Mouse (Mus musculus) liver, embryonic 14.5 days (tissue): ENCODE results near the gene Nr1h2. TPM values are rescaled to one million over a fixed set of nuclear protein-coding genes. Genes with fewer than 3 reads are reported as not detected.

Experiments
- ATAC-seq: fragments of 200-750 bp; cut with Nextera tagmentation; 2 replicates; pipeline ENCODE4 v1.8.0; 2017; ENCODE audit warnings: moderate number of reproducible peaks, mild to moderate bottlenecking, moderate library complexity; ENCODE audit not compliant: insufficient read depth
- DNase-seq, 3 experiments: peaks; one replicate each; pipeline ENCODE4 v3.0.0-alpha.2; 2012 to 2013; ENCODE audit warnings: low read depth in 3 of 3, low spot score in 3 of 3
- H3K27ac ChIP-seq: fragments of 300-500 bp; sonication (generic); 2 replicates; pipeline ENCODE4 v1.5.1; 2014; ENCODE audit warnings: moderate library complexity, mild to moderate bottlenecking, control low read depth, inconsistent platforms
- H3K27me3 ChIP-seq: fragments of 300-500 bp; sonication (generic); 2 replicates; pipeline ENCODE4 v1.6.1; 2014; ENCODE audit warnings: mild to moderate bottlenecking, low read length, moderate library complexity; ENCODE audit not compliant: control insufficient read depth, insufficient read depth
- H3K36me3 ChIP-seq: fragments of 300-500 bp; sonication (generic); replicated peaks from 2 replicates; pipeline ENCODE4 v1.6.1; 2014; ENCODE audit warnings: low read depth; ENCODE audit not compliant: control insufficient read depth, insufficient read depth
- H3K4me1 ChIP-seq, 2 experiments: fragments of 200-500 bp in 1 of 2; fragments of 300-500 bp in 1 of 2; sonication (generic) in 1 of 2; replicated peaks; 2 replicates each; pipeline ENCODE4 v1.6.1; 2012 to 2014; ENCODE audit warnings: antibody characterized with exemption in 1 of 2, inconsistent platforms in 1 of 2, low read length in 1 of 2; ENCODE audit not compliant: control insufficient read depth in 2 of 2, insufficient read depth in 2 of 2
- H3K4me2 ChIP-seq: fragments of 300-500 bp; sonication (generic); 2 replicates; pipeline ENCODE4 v1.6.1; 2014; ENCODE audit warnings: low read depth, mild to moderate bottlenecking, control low read depth, moderate library complexity
- H3K4me3 ChIP-seq, 2 experiments: fragments of 200-500 bp in 1 of 2; fragments of 300-500 bp in 1 of 2; sonication (generic) in 1 of 2; 2 replicates each; pipeline ENCODE4 v1.5.1; 2012 to 2014; ENCODE audit warnings: low read depth in 2 of 2, low read length in 2 of 2, mild to moderate bottlenecking in 2 of 2, control low read depth in 1 of 2, inconsistent platforms in 1 of 2, moderate library complexity in 1 of 2; ENCODE audit not compliant: insufficient read depth in 1 of 2
- H3K9ac ChIP-seq: fragments of 300-500 bp; sonication (generic); replicated peaks from 2 replicates; pipeline ENCODE4 v1.6.1; 2014; ENCODE audit warnings: mild to moderate bottlenecking, control low read depth, moderate library complexity
- H3K9me3 ChIP-seq: fragments of 300-500 bp; sonication (generic); 2 replicates; pipeline ENCODE4 v1.6.1; 2016; ENCODE audit warnings: low read length, mixed read lengths; ENCODE audit not compliant: control insufficient read depth
- CTCF ChIP-seq: IDR thresholded peaks from 2 replicates; pipeline ENCODE4 v1.5.1; 2016; ENCODE audit warnings: antibody characterized with exemption, low read depth, control low read depth
- EP300 ChIP-seq: IDR thresholded peaks from 2 replicates; pipeline ENCODE4 v1.6.1; 2016; ENCODE audit warnings: antibody characterized with exemption, low read depth
- WGBS: fragments of 180-500 bp; shearing (Covaris S2); extraction: QIAGEN DNeasy Blood & Tissue Kit; methylation state at CpG from one replicate; pipeline ENCODE4 v1.1.7; 2014; ENCODE audit not compliant: insufficient replicate concordance; 5-methylcytosine and 5-hydroxymethylcytosine counted together
- polyA plus RNA-seq, 2 experiments: library from polyadenylated mRNA; depleted of rRNA in 1 of 2; stranded (reverse) in 1 of 2; unstranded in 1 of 2; fragments of >200 nt; fragmentation: Nextera tagmentation in 1 of 2; extraction: Ambion mirVana in 1 of 2; gene quantifications; 2 replicates each; pipeline versions ENCODE4 v1.2.1 to v1.2.3; 2012 to 2014

Gene Nr1h2
- polyA plus RNA-seq, 2 experiments, result 30.8 to 38.1 TPM

DNA sequence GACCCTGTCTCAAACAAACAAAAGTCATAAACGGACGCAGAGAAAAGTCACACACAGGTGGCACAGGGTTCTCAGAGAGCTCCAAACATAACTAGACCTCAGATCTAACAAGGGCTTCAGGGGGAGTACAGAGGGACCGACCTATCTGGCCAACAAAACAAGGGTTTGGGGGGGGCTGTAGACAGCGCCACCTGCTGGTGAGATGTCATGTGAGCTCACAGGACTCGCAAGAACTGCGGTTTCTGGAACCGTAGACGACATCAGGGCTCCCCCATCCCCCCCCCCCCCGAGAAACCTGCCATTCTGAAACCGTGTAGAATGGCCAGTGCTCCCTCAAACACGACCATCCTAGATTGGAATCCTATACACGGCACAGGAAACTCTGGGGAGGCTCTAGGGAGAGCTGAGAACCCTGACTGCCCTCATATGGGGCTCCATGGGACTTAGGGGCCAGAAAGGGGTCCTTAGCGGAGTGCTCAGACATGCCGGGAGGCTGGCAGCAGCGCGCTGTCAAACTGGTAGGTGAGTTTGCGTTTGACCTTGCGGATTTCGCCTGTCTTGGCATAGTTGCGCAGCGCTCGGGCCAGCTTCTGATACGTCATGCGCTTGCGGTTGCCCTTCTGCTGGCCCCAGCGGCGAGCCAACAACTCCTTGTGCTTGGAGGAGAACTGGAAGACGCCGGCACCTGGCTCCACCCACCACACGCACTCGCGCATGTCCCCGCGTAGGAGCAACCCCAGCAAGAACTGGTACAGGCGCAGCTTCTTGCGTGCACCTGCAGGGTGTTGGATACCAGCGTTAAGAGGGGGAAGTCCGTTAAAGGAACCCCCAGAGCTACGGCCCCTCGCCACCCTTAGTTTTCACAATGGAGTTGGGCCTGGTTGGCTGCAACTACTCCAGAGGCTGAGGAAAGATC lies 26.0 kb downstream of the Nr1h2 start:
- Histone ChIP-seq H3K27ac (no peak overlapping the region), H3K27me3 (peaks cover 18% of the 10 kb centered on the region)

DNA sequence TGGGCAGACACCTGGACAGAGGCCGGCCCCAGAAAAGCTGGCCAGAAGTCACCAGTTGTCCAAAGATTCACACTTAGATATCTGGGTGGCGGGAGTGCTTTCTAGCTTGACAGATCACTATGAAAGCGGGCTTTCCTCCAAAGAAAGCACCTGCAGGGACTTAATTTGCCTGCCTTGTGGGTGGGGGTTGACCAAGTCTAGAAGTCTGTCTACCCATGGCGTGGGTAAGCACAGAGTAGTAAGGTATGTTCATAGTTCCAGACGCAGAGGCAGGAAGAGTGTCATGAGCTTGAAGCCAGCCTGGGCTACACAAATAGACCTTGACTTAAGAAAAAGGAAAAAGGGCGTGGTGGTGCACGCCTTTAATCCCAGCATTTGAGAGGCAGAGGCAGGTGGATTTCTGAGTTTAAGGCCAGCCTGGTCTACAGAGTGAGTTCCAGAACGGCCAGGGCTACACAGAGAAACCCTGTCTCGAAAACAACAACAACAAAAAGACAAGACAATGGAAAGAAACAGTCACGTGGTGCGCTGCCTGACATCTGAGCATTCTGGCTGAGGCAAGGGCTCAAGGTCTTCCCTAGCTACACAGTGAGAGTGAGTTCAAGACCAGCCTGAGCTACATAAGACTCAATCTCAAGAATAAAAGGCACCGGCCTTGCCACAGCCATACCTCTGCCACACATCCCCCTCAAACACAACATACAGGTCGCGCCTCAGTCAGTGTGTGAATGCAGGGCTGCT lies 27.2 kb downstream of the Nr1h2 start:
- DNase-seq (no peak), ATAC-seq (no peak)
- H3K4me3 ChIP-seq, result no peak overlapping the region
- H3K4me1 ChIP-seq, result peaks cover 2 to 6% of the 10 kb centered on the region in 2 experiments; a peak in 2 of 4 replicates
- peaks cover 28% of the 10 kb centered on the region for H3K27me3 ChIP-seq
- TF ChIP-seq CTCF (no peak), EP300 (no peak)
- no peak overlapping the region for H3K9ac ChIP-seq
- H3K36me3 ChIP-seq, result no peaks in the 10 kb centered on the region
- H3K4me2 ChIP-seq, result no peak overlapping the region
- H3K9me3 ChIP-seq, result no peaks in the 10 kb centered on the region
- 67% methylated on average over 14 of the region's 14 CpGs for WGBS
- H3K27ac ChIP-seq, result no peak overlapping the region

More for the DNA sequence above, 26.0 kb downstream of the Nr1h2 start:
- H3K4me2 ChIP-seq, result peak overlapping the region; percentile 76
- H3K9me3 ChIP-seq, result no peaks in the 10 kb centered on the region
- TF ChIP-seq CTCF (peak; percentile 91), EP300 (no peak)
- peak overlapping the region; percentile 45 to 57 for H3K4me3 ChIP-seq
- 5% methylated on average over 40 of the region's 40 CpGs for WGBS
- H3K36me3 ChIP-seq, result no peaks in the 10 kb centered on the region
- peak; percentile 51 to 54 (median 52) for DNase-seq
- ATAC-seq, result peak; percentile 77
- H3K4me1 ChIP-seq, result peaks cover 2 to 6% of the 10 kb centered on the region in 2 experiments; a peak in 2 of 4 replicates
- H3K9ac ChIP-seq, result peak overlapping the region; percentile 39

DNA sequence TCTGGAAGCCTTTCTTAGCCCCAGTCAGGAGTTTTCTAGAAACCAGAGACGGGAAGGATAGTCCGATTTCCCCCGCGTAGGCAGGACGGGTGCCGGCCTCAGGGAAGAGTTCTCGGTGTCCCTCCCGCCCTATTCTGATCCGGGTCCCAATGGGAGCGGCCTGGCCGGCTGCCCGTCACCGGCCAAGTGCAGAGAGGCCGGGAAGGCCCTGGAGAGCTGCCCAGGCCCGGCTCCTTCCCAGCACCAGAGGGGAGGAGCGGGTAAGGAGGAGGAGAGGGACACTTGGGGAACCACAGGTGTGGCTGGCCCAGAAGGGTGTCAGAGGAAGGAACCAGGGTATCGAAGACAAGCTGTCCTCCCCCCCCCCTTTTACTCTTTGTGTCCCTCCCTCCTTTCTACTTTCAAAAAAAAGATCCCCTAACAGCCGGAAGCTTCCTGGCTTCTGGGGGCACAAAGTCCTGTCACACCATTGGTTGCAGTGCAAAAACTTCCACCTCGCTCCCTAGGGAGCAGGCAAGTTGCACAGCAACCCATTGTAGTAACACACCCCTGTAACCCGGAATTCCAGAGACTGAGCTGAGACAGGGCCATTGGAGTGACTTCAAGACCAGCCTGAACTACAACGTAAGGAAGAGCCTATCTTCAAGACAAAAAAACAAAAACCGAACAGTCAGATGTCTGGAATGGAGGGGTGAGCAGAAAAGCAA lies 28.5 kb downstream of the Nr1h2 start:
- Histone ChIP-seq H3K4me1 (peaks cover 2 to 6% of the 10 kb centered on the region in 2 experiments; a peak in 2 of 4 replicates), H3K4me3 (no peak overlapping the region), H3K36me3 (no peaks in the 10 kb centered on the region), H3K27ac (no peak overlapping the region), H3K4me2 (no peak overlapping the region), H3K9me3 (no peaks in the 10 kb centered on the region), H3K9ac (no peak overlapping the region), H3K27me3 (peaks cover 29% of the 10 kb centered on the region)
- TF ChIP-seq CTCF, result no peak
- no peak for TF ChIP-seq EP300
- no peak for ATAC-seq
- DNase-seq, result no peak
- 20% methylated on average over 22 of the region's 22 CpGs for WGBS

DNA sequence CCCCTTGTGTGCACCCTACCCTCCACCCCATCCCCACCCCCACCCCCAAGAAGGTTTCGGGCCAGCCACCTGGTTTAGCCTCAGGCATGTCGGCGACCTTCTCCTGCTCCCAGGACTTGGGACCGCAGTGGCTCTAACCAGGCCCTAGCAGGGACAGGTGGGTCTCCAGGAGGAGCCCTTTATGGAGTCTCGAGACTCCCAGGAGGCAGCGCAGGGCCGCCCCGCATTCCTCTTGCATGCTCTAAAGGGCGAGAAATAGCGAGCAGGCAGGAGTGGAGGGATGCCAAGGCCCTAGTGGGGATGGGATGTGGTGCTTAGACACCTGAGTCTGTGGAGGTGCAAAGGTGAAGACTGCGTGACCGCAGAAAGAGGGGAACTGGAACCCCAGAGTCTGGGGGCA lies 29.2 kb downstream of the Nr1h2 start, which contains the start of gene Mybpc2:
Mybpc2 (minus strand) TSS at position 155 of the 400 bp plus-strand sequence.
- DNase-seq (no peak), ATAC-seq (no peak)
- no peaks in the 10 kb centered on the region for H3K36me3 ChIP-seq
- H3K27ac ChIP-seq, result no peak within 1 kb of the TSS
- no peak within 1 kb of the TSS for H3K4me2 ChIP-seq
- no peaks in the 10 kb centered on the region for H3K9me3 ChIP-seq
- no peak within 1 kb of the TSS for H3K4me3 ChIP-seq
- H3K9ac ChIP-seq, result no peak within 1 kb of the TSS
- peaks cover 2 to 6% of the 10 kb centered on the region in 2 experiments; a peak in 2 of 4 replicates for H3K4me1 ChIP-seq
- whole genome bisulfite sequencing, result 29% methylated on average over 12 of the region's 12 CpGs
- H3K27me3 ChIP-seq, result peaks cover 29% of the 10 kb centered on the region
- TF ChIP-seq CTCF (no peak), EP300 (no peak)
